Mouse (Mus musculus): ENCODE measurements around the gene Ptprt.

- TF ChIP-seq POLR2A (IDR thresholded peaks at IDR 0.05; ENCODE audit: borderline replicate concordance, low read depth, low read length) (no peak), CTCF (IDR thresholded peaks at IDR 0.05; ENCODE audit: low read depth, low read length) (no peak)
These were observed 1026.9 kb downstream of the Ptprt start for GRCm38 (mm10) chr2:161634084-161634483.
